Mouse (Mus musculus) heart, postnatal 0 days (tissue): ENCODE results near the gene Snx29.

Experiments
- CTCF ChIP-seq: IDR thresholded peaks from 2 replicates; pipeline ENCODE4 v1.5.1; 2016; ENCODE audit warnings: antibody characterized with exemption, control low read depth, low read depth
- EP300 ChIP-seq: IDR thresholded peaks from 2 replicates; pipeline ENCODE4 v1.6.1; 2016; ENCODE audit warnings: antibody characterized with exemption, low read depth

DNA sequence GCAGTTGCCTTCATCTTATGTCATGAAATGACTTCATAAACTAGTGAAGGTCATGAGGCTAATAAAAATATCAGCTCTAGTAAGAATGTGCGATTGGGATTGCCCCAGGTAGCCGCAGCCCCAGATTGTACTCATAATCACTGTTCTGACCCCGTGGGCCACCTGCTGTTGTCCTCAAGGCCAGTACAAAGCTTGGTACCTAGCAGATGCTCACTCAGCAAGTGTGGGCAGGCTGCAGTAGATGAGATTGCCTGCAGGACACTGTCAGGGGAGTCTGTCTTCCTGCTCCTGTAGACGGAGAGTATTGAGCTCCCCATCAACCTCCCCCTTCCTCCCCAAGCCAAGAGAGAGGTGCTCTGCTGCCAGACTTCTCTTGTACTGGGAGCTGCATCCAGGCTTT lies 382.7 kb downstream of the Snx29 start:
- no peak for TF ChIP-seq CTCF
- no peak for TF ChIP-seq EP300
